In the genomic region with DNA sequence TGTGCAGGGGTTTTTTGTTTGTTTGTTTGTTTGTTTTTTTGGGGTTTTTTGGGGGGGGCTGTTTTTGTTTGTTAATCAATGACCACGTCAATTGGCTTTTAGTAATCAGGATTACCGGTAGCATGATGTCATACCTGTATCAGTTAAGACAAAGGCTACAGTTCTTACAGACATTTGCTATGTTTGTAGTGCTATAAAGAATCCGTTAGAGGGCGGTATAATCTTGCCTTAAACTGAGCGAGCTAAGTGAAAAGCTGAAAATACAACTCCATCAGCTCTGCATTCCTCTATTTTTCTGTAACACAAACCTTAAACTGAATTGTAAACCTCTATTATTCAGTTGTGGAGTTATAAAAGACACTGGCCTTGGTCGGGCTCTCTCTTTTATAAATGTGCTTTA, we compare ENCODE assay signal across 11 mouse cellular contexts. TPM values are rescaled to one million over a fixed set of nuclear protein-coding genes. Genes with fewer than 3 reads are reported as not detected.
DNase-seq lines count a peak whose midpoint lies in the region; ATAC-seq and TF ChIP-seq lines count a peak whose summit lies in the region.
"Had no signal": no experiment of that assay in that cellular context is flagged by ENCODE, and none has a peak within 500 bp of the region (broad histone marks: within the 10 kb centered on the region; RNA-seq: fewer than 3 reads in every experiment).

No protein-coding gene starts in this region.

- peak; percentile 80 for TF ChIP-seq CTCF in stomach, postnatal 0 days (IDR thresholded peaks at IDR 0.05; ENCODE audit: low read depth)

- H3K9me3 ChIP-seq in hindbrain, embryonic 11.5 days (ENCODE audit: control insufficient read depth, low read length): no peaks in the 10 kb centered on the region
- no peaks in the 10 kb centered on the region for H3K9me3 ChIP-seq in hindbrain, embryonic 16.5 days (ENCODE audit: control insufficient read depth, low read length)
- H3K9me3 ChIP-seq in midbrain, embryonic 14.5 days (ENCODE audit: control insufficient read depth, low read length): no peaks in the 10 kb centered on the region
- no peaks in the 10 kb centered on the region for H3K9me3 ChIP-seq in midbrain, embryonic 13.5 days
- no peaks in the 10 kb centered on the region for H3K9me3 ChIP-seq in stomach, postnatal 0 days (ENCODE audit: control insufficient read depth, low read length)
- H3K9me3 ChIP-seq: forebrain, embryonic 12.5 days had no signal

- no peak overlapping the region for H3K9ac ChIP-seq in hindbrain, embryonic 11.5 days (ENCODE audit: low read depth, low read length)
- H3K9ac ChIP-seq in hindbrain, embryonic 16.5 days (ENCODE audit: low read depth, low read length): no peak overlapping the region
- H3K9ac ChIP-seq in midbrain, embryonic 14.5 days (replicated peaks; ENCODE audit: low read length): no peak overlapping the region
- H3K9ac ChIP-seq in midbrain, embryonic 13.5 days (replicated peaks): no peak overlapping the region
- no peak overlapping the region for H3K9ac ChIP-seq in stomach, postnatal 0 days (ENCODE audit: low read length)
- H3K9ac ChIP-seq: forebrain, embryonic 12.5 days had no signal

- H3K4me2 ChIP-seq in hindbrain, embryonic 11.5 days (replicated peaks; ENCODE audit: low read depth, low read length): no peak overlapping the region
- H3K4me2 ChIP-seq in hindbrain, embryonic 16.5 days (ENCODE audit: low read length): no peak overlapping the region
- H3K4me2 ChIP-seq in midbrain, embryonic 14.5 days (ENCODE audit: low read length): no peak overlapping the region
- H3K4me2 ChIP-seq in midbrain, embryonic 13.5 days (replicated peaks): no peak overlapping the region
- H3K4me2 ChIP-seq in stomach, postnatal 0 days (replicated peaks; ENCODE audit: low read depth): no peak overlapping the region
- H3K4me2 ChIP-seq: forebrain, embryonic 12.5 days had no signal

- no peaks in the 10 kb centered on the region for H3K27me3 ChIP-seq in hindbrain, embryonic 11.5 days (ENCODE audit: control insufficient read depth, insufficient read depth, low read length)
- no peaks in the 10 kb centered on the region for H3K27me3 ChIP-seq in hindbrain, embryonic 16.5 days (replicated peaks; ENCODE audit: control insufficient read depth, insufficient read depth, low read length)
- H3K27me3 ChIP-seq in midbrain, embryonic 14.5 days (ENCODE audit: control insufficient read depth, insufficient read depth, low read length): no peaks in the 10 kb centered on the region
- no peaks in the 10 kb centered on the region for H3K27me3 ChIP-seq in midbrain, embryonic 13.5 days
- H3K27me3 ChIP-seq in stomach, postnatal 0 days (ENCODE audit: control insufficient read depth, insufficient read depth, low read length): no peaks in the 10 kb centered on the region
- H3K27me3 ChIP-seq: forebrain, embryonic 12.5 days had no signal

- no peak for ATAC-seq in hindbrain, embryonic 11.5 days (ENCODE audit: low FRiP score)
- ATAC-seq in hindbrain, embryonic 16.5 days: no peak
- ATAC-seq in midbrain, embryonic 14.5 days (ENCODE audit: low FRiP score, low TSS enrichment): no peak
- no peak for ATAC-seq in midbrain, embryonic 13.5 days
- ATAC-seq in common myeloid progenitor, adult 5-6 weeks (replicated peaks; ENCODE audit: low read depth, poor library complexity, severe bottlenecking): 0 out of 2 replicates have a peak, but pooled peaks have one; percentile 39
- no peak for ATAC-seq in stomach, postnatal 0 days (ENCODE audit: low FRiP score, low TSS enrichment)

- H3K4me1 ChIP-seq in hindbrain, embryonic 11.5 days (replicated peaks; ENCODE audit: control insufficient read depth, insufficient read depth, low read length): no peaks in the 10 kb centered on the region
- H3K4me1 ChIP-seq in hindbrain, embryonic 16.5 days (ENCODE audit: control insufficient read depth, insufficient read depth, low read depth, low read length): no peaks in the 10 kb centered on the region
- no peaks in the 10 kb centered on the region for H3K4me1 ChIP-seq in midbrain, embryonic 14.5 days (ENCODE audit: control insufficient read depth, insufficient read depth, low read length)
- peaks cover 4% of the 10 kb centered on the region for H3K4me1 ChIP-seq in midbrain, embryonic 13.5 days (replicated peaks)
- no peaks in the 10 kb centered on the region for H3K4me1 ChIP-seq in stomach, postnatal 0 days (replicated peaks; ENCODE audit: control insufficient read depth, insufficient read depth)
- H3K4me1 ChIP-seq: forebrain, embryonic 12.5 days had no signal

- no peak for TF ChIP-seq EP300 in stomach, postnatal 0 days (optimal IDR thresholded peaks at IDR 0.05)

- 10% methylated on average over 6 of the region's 6 CpGs for WGBS in hindbrain, embryonic 11.5 days
- WGBS in hindbrain, embryonic 16.5 days: 7% methylated on average over 6 of the region's 6 CpGs
- 7% methylated on average over 6 of the region's 6 CpGs for WGBS in midbrain, embryonic 14.5 days
- WGBS in midbrain, embryonic 13.5 days: 6% methylated on average over 6 of the region's 6 CpGs
- 7% methylated on average over 6 of the region's 6 CpGs for WGBS in stomach, postnatal 0 days

- no peaks in the 10 kb centered on the region for H3K36me3 ChIP-seq in hindbrain, embryonic 11.5 days (ENCODE audit: control insufficient read depth, insufficient read depth, low read length)
- no peaks in the 10 kb centered on the region for H3K36me3 ChIP-seq in hindbrain, embryonic 16.5 days (ENCODE audit: control insufficient read depth, insufficient read depth, low read length)
- H3K36me3 ChIP-seq in midbrain, embryonic 14.5 days (ENCODE audit: control insufficient read depth, insufficient read depth, low read length): no peaks in the 10 kb centered on the region
- no peaks in the 10 kb centered on the region for H3K36me3 ChIP-seq in midbrain, embryonic 13.5 days
- no peaks in the 10 kb centered on the region for H3K36me3 ChIP-seq in stomach, postnatal 0 days (ENCODE audit: control insufficient read depth, insufficient read depth, low read length)
- H3K36me3 ChIP-seq: forebrain, embryonic 12.5 days had no signal

- no peak overlapping the region for H3K27ac ChIP-seq in hindbrain, embryonic 11.5 days (ENCODE audit: low read depth, low read length)
- H3K27ac ChIP-seq in hindbrain, embryonic 16.5 days (ENCODE audit: low read depth, low read length): no peak overlapping the region
- H3K27ac ChIP-seq in midbrain, embryonic 14.5 days (replicated peaks; ENCODE audit: low read depth, low read length): no peak overlapping the region
- H3K27ac ChIP-seq in midbrain, embryonic 13.5 days: no peak overlapping the region
- no peak overlapping the region for H3K27ac ChIP-seq in stomach, postnatal 0 days (replicated peaks)
- H3K27ac ChIP-seq: forebrain, embryonic 12.5 days had no signal

- H3K4me3 ChIP-seq in hindbrain, embryonic 11.5 days (ENCODE audit: low read depth, low read length): no peak overlapping the region
- no peak overlapping the region for H3K4me3 ChIP-seq in hindbrain, embryonic 16.5 days (ENCODE audit: low read length)
- no peak overlapping the region for H3K4me3 ChIP-seq in midbrain, embryonic 14.5 days (replicated peaks; ENCODE audit: low read depth, low read length)
- no peak overlapping the region for H3K4me3 ChIP-seq in midbrain, embryonic 13.5 days (replicated peaks)
- H3K4me3 ChIP-seq in stomach, postnatal 0 days (ENCODE audit: low read depth, low read length): no peak overlapping the region
- H3K4me3 ChIP-seq: forebrain, embryonic 12.5 days had no signal

- peak; percentile 51 for DNase-seq in hindbrain, embryonic 11.5 days (ENCODE audit: low spot score)
- peak; percentile 88 for DNase-seq in midbrain, embryonic 14.5 days
- no peak for DNase-seq in stomach, postnatal 0 days (ENCODE audit: low spot score)
- DNase-seq in ovary, postnatal 36 days (ENCODE audit: low spot score): no peak
- DNase-seq in kidney, adult 11 months: no peak
- DNase-seq: cerebellum, adult 11 months; lung, adult 18-20 months had no signal

RNA-seq across cellular contexts. Expression of a gene that starts 37.9 kb away (rescaled TPM):
- 21.3 and 25.7 TPM in 2 replicates for polyA plus RNA-seq in hindbrain, embryonic 11.5 days (2014; fragmentation: Nextera tagmentation; extraction: Ambion mirVana)
- 24.8 and 26.6 TPM in 2 replicates for polyA plus RNA-seq in hindbrain, embryonic 16.5 days (2015; fragmentation: Nextera tagmentation; extraction: Ambion mirVana)
- 21.2 and 25.2 TPM in 2 replicates for polyA plus RNA-seq in midbrain, embryonic 14.5 days (2014; fragmentation: Nextera tagmentation; extraction: Ambion mirVana)
- 23.8 and 25.9 TPM in 2 replicates for polyA plus RNA-seq in midbrain, embryonic 13.5 days (2015; fragmentation: Nextera tagmentation; extraction: Ambion mirVana)
- not detected in 2 replicates for total RNA-seq in common myeloid progenitor, adult 5-6 weeks (2017)
- 0.76 and 0.93 TPM in 2 replicates for polyA plus RNA-seq in stomach, postnatal 0 days (2015; fragmentation: Nextera tagmentation; extraction: Ambion mirVana)

Comparison
In these comparisons a context has a peak if more than half of its experiments do, and no peak if none do; other contexts are left out.
1. DNase-seq: peak in hindbrain, embryonic 11.5 days (single experiment) and midbrain, embryonic 14.5 days (single experiment); none in stomach, postnatal 0 days (single experiment), ovary, postnatal 36 days (single experiment) and kidney, adult 11 months (single experiment).
2. RNA of a gene that starts 37.9 kb away (polyA plus RNA-seq): 24.8 to 26.6 TPM in hindbrain, embryonic 16.5 days, 21.2 to 25.2 TPM in midbrain, embryonic 14.5 days, 23.8 to 25.9 TPM in midbrain, embryonic 13.5 days and 21.3 to 25.7 TPM in hindbrain, embryonic 11.5 days; 0.76 to 0.93 TPM in stomach, postnatal 0 days; every median in the first group is over 10 times any median in the second.